Mouse (Mus musculus) heart, adult 9 months (tissue): ENCODE measurements around the gene Asap2.
"Not testable (repeated sequence)": the region's sequence is repeated elsewhere in the genome, so short reads cannot be mapped to it uniquely, and the experiment has no call there.

ENCODE experiments used
- DNase-seq, 2 experiments: peaks; one replicate each; pipeline ENCODE4 v3.0.0; 2022; ENCODE audit warnings: low spot score in 2 of 2

Asap2 gene

GRCm38 (mm10) chr12:20990132-20990531 is at the start of gene Asap2:
Gene Asap2, plus strand, starts transcription at chr12:20990459.
- peak; percentile 60 to 76 for DNase-seq

DNA sequence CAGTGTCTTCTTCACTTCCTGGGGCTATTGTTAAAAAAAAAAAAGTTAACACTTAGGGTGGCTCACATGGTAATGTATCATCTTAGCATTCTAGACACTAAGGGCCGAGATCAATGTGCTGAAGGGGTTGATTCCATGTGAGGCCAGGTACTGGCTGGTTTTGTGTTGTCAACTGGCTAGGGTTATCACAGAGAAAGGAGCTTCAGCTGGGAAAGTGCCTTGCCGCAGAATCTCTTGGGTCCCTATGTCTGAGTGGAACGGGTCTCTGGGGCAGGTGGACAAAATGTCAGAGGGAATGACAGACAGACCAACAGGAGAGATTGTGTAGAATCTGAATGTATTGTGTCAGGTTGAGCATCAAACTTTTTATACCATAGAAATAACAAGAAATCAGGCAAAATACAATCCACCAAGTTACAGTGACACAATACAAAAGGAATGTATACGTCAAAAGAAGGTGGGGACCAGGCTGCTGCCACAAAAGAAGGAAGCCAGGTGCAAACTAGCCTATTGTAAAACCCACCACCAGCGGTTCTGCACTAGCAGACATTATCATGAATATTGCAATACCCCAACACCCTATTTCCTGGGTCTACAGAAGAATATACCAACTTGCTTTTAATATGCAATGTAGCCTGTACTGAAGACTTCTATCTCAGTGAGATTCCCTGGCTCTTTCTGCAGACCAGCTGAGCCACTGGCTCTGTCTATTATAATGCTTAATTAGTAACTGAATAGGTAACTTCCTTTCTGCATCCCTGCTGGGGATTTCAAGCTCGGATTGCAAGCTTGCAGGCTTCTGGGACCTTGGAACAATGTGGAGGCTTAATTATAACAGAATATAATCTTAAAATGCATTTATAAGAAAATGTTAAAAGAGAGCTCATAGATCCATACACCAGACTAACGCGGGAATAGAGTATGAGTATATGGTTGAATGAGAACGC is 42.9 kb upstream of the Asap2 start:
- DNase-seq = not testable (repeated sequence)

GRCm38 (mm10) chr12:20990579-20990978 is 320 bp downstream of the Asap2 start:
- not testable (repeated sequence) for DNase-seq

DNA sequence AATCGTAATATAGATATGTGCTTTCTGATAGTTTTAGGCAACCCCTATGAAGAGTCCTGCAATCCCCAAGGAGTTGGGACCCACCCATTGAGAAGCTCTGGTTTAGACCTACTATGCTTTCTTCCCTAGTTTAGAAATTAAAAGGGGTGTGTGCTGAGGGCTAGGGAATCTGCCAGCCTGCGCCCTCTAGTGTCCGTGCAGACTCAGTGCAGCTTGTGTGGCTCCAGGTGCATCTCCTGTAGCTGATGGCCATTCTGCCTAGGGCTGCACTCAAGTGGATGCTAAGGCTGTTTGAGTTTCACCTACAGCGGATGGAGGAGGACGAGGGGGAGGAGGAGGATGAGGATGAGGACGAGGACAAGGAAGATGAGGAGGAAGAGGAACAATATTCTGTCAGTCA is 40.6 kb downstream of the Asap2 start:
- DNase-seq = not testable (repeated sequence)

GRCm38 (mm10) chr12:21046716-21047115 is 56.5 kb downstream of the Asap2 start:
- DNase-seq = not testable (repeated sequence)

- peak in 1 of 2 experiments; percentile 72 for DNase-seq
Observed at GRCm38 (mm10) chr12:21075731-21076130, 85.5 kb downstream of the Asap2 start.

GRCm38 (mm10) chr12:21090168-21090567 is 99.9 kb downstream of the Asap2 start:
- not testable (repeated sequence) for DNase-seq

DNA sequence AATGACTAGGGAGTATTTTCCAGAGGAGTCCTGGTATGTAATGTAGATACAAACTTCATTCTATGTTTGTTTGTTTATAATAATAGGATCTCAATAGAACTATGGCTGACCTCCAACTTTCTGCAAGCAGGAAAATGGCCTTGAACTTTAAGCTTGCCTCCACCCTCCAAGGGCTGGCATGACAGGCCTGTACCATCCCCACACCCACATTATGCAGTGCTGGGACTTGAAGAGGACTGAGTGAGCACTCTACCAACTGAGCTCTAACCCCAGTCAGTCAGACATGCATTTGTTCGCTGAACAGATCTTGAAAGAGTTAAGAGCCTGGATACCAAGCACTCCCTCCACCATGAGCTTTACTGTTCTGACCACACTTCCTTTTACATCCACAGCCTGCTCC is 102.2 kb downstream of the Asap2 start:
- not testable (repeated sequence) for DNase-seq

GRCm38 (mm10) chr12:21097806-21098325 is 107.6 kb downstream of the Asap2 start:
- DNase-seq = peak; percentile 19 to 23

GRCm38 (mm10) chr12:21111116-21111475 is 120.8 kb downstream of the Asap2 start:
- DNase-seq = not testable (repeated sequence)

GRCm38 (mm10) chr12:21111476-21112452 is 121.5 kb downstream of the Asap2 start:
- DNase-seq = peak; percentile 83 to 84

DNA sequence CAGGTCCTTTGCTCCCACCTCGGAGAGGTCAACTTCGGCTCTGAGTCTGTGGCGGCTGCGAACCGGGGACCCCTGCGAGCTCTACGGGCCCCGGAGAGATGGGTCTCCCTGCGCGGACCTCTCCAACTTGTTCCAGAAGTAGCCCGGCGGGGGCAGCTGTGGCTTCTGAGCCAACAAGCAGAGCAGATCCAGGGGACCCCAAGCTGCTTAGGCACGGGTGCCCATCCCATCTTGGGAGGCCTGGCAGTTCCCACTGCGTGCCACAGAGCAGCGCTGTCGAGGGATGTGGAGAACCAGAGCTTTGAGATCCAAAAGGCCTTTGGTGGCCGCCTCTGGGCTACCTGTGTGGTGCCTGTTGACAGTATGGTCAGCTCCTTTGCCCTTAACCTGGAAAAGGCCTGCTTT is 122.2 kb downstream of the Asap2 start:
- DNase-seq = peak; percentile 58 to 65

DNA sequence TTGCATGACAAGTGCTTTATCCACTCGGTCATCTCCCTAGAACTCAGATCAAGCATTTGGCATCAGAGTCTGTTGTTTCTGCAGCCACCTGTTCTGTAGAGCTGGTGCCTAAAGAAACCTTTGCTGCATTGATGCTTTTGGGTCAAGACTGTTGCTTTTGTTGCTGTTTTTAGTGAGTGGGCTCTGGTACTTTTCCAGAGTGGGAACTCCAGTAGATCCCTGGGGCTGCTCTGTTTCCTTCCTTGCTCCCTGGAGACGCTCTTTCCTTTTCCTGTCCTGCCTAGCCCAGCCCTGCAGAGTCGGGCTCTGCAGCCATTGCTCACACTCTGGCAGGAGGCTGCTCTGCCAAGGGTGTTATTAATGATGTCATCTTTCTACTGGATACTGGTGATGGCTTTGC is 129.2 kb downstream of the Asap2 start:
- DNase-seq = peak; percentile 75 to 80

- no peak for DNase-seq
Observed at GRCm38 (mm10) chr12:21122818-21123217, 132.6 kb downstream of the Asap2 start.

DNA sequence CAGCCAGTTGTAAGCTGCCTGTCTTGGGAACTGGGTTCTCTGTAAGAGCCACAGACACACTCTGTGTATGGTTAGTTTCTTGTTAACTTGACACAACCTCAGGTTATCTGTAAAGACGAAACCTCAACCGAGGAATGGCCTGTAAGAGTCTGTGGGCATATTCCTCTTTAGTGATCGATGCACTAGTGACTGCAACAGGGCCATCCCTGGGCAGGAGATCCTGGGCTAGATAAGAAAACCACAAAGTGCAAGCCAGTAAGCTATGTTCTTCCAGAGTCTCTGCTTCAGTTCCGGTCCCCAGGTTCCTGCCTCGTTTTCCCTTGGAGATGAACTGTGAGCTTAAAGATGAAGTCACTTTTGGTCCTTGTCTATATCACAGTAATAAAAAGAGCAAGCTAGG is 133.4 kb downstream of the Asap2 start:
- no peak for DNase-seq

GRCm38 (mm10) chr12:21125675-21126470 is 135.6 kb downstream of the Asap2 start:
- no peak for DNase-seq

- no peak for DNase-seq
Observed at GRCm38 (mm10) chr12:21126516-21126915, 136.3 kb downstream of the Asap2 start.

- no peak for DNase-seq
Observed at GRCm38 (mm10) chr12:21128930-21129869, 138.9 kb downstream of the Asap2 start.

GRCm38 (mm10) chr12:21130274-21130823 is 140.1 kb downstream of the Asap2 start:
- no peak for DNase-seq

DNA sequence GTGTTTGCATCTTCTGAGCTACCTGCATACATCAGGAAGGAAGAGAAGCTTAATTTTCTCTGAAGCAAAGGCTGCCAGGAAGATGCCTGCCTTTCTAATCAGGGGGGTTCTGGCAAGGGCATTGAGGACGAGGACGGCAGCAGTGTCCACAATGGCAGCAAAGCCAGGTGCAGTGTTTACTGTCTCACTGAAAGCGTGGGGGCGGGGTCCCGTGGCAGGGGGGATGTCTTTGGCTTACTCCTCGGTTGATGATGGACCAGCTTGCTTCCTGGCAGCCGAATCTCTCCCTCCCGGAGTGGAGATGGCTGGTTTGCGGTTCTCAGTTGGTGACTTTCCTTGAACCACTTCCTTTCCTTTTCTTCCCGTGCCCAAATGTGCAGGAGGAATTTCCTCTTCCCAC is 142.3 kb downstream of the Asap2 start:
- no peak for DNase-seq
